Mouse (Mus musculus): ENCODE measurements around the gene Pycard.

The Pycard gene

DNA sequence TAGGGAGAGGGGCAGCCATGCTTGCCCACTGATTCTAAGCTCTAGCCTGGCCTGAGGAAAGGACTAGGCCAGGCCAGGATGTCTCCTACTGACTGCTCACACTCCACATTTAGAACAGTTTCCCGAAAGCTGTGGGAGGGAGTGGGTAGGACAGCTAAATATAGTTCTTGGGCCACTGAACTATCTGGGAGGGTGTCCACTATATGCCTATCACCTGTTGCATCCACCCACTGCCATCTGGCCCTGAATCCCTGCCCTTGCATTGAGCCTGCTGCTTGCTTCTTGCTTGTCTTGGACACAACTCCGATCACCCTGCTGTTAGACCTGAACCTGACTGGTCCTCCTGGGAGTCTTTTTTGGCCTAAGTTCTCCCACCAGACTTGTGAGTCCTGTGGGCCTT lies 10.0 kb upstream of the Pycard start, which contains the start of gene Trim72:
TSS of gene Trim72 (plus strand) at position 262 of the 400 bp plus-strand sequence.
- 59% methylated on average over 2 of the region's 2 CpGs for WGBS

DNA sequence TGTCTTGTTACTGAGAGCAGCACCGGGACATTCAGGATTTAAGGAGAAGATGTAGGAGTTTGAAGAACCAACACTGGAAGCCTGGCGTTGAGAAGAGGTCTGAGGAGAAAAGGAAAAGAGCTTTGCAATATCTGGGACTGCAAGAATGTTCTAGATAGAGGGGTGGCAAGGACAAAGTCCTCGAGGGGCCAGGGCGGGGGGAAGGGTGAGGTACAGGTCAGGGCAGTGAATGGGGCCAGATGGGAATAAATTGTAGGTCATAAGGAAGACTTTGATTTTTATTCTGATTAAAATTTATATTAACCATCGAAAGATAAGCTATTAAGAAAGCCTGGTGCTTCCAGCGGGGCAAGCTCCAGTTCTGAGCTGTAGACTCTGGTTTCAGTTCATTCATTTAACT lies 9.4 kb upstream of the Pycard start:
- 83% methylated on average over 6 of the region's 6 CpGs for WGBS

GRCm38 (mm10) chr7:128000068-128000950 lies 6.6 kb upstream of the Pycard start:
- WGBS: 45% methylated on average over 1 of the region's 1 CpGs

GRCm38 (mm10) chr7:127999436-127999835 lies 5.8 kb upstream of the Pycard start:
- WGBS: 71% methylated on average over 1 of the region's 1 CpGs

DNA sequence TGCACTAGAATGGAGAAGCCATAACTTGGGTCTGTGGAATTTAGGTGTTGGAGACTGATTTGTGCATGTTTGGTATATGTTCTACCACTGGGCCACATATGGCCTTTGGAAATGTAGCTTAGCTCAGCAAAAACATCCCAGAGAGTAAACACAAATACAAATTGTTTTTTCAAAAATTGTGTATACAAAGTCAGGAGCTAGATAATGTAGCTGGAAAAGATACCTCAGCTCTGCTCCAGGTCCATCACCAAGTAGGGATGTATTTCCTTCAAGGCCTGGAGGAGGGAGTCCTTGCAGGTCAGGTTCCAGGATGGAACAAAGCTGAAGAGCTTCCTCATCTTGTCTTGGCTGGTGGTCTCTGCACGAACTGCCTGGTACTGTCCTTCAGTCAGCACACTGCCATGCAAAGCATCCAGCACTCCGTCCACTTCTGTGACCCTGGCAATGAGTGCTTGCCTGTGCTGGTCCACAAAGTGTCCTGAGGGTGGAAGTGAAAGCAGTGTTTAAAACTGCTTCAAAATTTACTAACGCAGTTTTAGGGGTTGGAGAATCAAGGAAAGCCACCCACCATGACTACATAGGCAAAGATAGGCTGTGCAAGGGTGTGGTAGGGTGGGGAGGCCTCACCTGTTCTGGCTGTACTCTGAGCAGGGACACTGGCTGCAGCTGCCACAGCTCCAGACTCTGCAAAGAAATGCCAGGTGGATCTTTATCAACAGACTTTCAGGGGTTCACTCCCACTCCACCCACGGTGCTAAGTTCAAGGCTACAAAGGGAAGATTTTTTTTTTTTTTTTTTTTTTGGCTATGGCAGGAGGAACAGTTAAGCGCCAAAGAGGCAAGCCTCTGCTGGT lies 953 bp downstream of the Pycard start:
- 34% methylated on average over 5 of the region's 5 CpGs for WGBS

DNA sequence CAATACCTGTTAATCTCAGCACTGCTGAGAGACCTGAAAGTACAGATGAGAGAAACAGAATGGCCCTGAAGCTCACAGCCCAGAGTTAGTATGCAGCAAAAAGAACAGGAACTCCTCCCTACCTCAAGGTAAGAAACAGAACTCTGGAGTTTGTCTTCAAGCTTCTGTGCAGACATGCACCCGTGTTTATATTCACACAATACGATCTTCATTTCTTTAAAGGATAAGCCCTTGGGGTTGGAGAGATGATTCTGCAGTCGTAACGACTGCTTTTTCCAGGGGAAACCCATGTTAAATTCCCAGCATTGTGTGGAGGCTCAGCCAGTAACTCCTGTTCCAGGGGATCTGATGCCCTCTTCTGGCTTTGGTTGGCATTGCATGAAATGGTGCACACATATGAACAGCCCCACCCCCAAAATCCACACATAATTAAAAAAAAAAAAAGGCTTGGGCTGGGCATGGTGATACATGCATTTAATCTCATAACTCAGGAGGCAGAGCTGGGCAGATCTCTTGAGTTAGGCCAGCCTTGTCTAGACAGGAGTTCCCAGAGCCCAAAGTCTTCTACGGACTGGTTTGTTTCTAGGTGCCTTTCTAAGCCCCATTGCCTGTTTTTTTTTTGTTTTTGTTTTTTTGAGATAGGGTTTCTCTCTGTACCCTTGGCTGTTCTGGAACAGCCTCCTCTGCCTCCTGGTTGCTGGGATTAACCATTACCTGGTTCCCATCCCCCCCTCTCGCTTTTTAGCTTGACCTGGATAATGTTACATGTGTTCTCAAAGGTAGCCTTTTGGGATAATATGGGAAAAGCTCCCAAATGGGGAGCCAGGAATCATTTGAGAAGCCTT lies 1.8 kb downstream of the Pycard start:
- 46% methylated on average over 6 of the region's 6 CpGs for WGBS

- 57% methylated on average over 1 of the region's 1 CpGs for WGBS
Observed at GRCm38 (mm10) chr7:127988904-127989303, 4.8 kb downstream of the Pycard start.

- 88% methylated on average over 3 of the region's 3 CpGs for WGBS
Observed at GRCm38 (mm10) chr7:127980606-127981005, 13.1 kb downstream of the Pycard start.

DNA sequence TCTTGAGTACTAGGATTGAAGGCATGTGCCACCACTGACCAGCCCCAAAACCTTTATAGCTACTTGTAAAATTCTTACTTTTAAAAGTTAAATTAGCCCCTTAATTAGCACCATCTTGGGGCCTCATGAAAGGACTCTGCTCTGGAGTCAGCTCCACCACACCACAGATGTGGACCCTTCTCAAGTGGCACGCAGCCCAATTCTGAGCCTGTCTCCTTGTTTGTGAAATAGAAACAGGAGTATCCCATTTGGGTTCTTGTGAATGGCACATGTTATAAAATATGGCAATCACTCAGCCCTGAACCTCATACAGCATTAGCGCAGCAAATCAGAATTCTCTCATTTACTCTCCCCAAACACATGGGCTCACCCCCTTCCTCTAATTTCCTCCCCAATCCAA lies 14.8 kb downstream of the Pycard start:
- WGBS: 87% methylated on average over 2 of the region's 2 CpGs

GRCm38 (mm10) chr7:127974413-127974930 lies 19.2 kb downstream of the Pycard start:
- 74% methylated on average over 2 of the region's 2 CpGs for WGBS

DNA sequence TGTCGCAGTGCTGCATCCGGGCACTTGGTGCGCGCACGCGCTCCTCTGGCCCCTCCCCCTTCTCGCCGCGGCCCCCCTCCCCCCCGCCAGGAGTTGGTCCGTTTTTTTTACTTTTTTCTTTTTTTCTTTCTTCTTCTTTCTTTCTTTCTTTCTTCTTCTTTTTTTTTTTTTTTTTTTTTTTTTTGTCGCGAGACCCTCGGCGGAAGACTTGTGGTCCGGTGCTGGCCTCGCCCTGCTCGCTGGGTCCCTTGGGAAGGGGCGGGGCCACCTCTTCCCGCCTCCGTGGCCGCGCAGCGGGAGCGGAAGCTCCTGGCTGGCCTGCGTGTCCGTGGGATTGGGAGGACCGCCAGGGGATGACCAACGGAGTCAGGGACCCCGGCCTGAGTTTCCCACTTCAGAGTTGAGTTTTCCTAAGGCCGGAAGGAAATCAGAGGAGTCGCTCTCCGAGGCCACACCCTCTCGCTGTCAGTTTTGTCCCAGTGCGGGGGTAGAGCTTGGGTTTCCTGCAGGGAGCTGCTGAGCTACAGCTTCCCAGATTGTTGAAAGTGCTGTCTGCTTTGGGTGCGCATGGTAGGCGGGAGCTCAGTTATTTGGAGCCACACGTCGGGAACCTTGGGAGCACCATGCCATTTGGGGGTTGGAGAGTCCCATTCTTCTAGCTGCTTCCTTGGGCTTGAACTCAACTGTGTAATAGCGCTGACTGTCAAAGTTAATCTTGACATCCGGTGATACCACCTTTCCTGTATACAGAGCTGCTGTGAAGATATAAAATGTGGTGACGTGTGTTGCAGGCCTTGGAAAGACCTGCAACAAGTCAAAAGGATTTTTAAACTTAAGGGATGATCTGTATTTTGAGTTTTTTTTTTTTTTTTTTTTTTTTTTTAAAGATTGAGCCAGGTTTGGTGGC lies 25.5 kb downstream of the Pycard start:
- under 1% methylated on average over 39 of the region's 42 CpGs for WGBS

- under 1% methylated on average over 89 of the region's 92 CpGs for WGBS
Observed at GRCm38 (mm10) chr7:127967004-127967921, 26.4 kb downstream of the Pycard start, which contains the start of gene Fus. Gene Fus (plus strand): TSS chr7:127967457.

- 10% methylated on average over 10 of the region's 10 CpGs for WGBS
Observed at GRCm38 (mm10) chr7:127966371-127966918, 27.2 kb downstream of the Pycard start.

- WGBS: 62% methylated on average over 5 of the region's 5 CpGs
Observed at GRCm38 (mm10) chr7:127959364-127959763, 34.3 kb downstream of the Pycard start.

DNA sequence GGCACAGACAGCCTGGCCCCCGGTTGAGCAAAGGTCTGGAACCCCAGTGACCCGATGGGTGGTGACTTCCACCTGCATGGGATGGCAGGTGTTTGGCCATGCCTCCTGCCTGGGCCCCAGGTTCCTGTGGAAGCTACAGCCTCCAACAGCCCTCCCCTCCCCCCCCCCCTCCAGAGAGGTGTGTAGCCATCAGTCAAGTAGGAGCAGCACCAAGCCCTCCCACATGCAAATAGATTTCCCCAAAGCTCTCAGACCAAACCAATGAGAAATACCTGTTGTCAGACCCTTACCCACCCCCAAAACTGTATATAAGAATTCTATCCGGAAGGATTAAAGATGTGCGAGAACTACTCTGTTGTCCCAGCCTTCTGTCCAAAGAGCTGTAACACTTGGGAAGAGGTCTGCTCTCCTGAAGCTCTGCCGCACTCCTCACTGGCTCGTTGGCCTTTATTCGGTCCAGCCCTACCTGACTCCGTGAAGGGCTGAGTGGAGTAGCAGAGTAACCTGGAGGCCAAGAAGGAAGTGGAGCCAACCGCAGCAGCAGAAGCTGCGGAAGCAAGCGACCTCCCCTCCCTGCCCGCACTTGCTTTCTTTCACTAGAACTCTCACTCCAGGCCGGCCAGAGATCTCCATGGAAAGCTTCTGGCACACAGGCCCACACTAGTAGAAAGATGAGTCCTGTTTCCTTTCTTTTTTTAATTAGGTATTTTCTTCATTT lies 40.6 kb downstream of the Pycard start:
- 51% methylated on average over 13 of the region's 13 CpGs for WGBS

DNA sequence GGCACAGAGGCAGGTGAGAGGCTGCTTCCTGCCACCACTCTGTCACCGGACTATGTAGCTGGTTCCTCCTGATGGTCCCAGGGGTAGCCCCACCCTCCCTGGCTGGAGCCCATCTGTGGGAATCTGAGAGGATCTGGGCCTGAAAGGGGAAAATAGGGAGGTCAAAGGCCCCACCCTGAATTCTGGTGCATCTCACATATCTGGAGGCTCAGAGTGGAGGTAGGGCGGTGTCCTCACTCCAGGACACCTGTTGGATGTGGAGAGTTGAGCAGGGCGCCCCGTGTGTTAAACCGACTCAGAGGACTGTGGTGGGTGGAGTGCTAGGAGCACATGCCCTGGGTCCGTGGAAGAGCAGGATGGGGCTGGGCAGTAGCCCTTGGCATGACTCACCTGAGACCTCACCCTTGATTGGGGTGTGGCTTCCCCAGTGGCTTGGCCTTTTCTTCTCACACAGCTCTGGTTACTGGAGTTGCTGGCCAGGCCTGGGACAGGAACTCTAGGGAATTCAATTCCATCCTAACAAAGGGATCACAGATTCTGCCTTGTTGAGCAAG lies 47.1 kb downstream of the Pycard start, which contains the start of gene Prss36:
TSS of gene Prss36 (minus strand) at position 256 of the 554 bp plus-strand sequence.
- 84% methylated on average over 6 of the region's 6 CpGs for WGBS

DNA sequence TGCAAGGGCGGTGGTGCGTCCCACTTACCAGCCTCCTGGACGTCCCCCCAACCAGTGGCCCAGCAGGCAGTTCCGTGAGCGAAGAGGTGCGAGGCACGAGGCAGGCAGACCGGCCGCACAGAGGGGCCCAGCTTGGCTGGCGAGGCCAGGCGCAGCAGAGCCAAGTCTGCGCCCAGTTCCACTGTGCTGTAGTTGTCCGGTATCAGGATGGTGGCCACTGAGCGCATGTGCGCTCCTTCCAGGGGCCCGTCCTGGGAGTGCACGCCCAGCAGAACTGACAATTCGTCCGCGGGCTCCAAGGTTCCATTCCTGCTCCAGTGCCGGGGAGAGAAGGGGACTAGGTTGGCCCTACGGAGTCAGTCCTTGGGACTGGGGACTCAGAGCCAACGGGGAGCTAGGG lies 49.1 kb downstream of the Pycard start:
- WGBS: 18% methylated on average over 23 of the region's 23 CpGs

DNA sequence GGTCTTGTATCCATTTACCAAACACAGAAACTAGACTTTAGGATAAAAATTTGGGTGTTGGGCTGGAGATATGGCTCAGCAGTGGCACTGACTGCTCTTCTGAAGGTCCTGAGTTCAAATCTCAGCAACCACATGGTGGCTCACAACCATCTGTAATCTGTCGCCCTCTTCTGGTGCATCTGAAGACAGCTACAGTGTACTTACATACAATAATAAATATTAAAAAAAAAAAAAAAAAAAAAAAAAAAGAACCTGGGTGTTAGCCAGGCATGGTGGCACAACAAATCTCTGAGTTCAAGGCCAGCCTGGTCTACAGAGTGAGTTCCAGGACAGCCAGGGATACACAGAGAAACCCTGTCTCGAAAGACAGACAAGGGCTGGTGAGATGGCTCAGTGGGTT lies 51.6 kb downstream of the Pycard start:
- WGBS: 53% methylated on average over 2 of the region's 2 CpGs
